Mouse (Mus musculus): ENCODE data around the gene Acod1.
A peak's percentile ranks its signal among the peaks of the same experiment; 100 is the strongest.

Acod1 gene

GRCm38 (mm10) chr14:103072731-103073130 is 26.0 kb downstream of the Acod1 start:
- no peak for DNase-seq (ENCODE audit: low read depth, low spot score)

- peak; percentile 78 for DNase-seq (ENCODE audit: low read depth, low spot score)
Observed at GRCm38 (mm10) chr14:103073825-103074224, 27.0 kb downstream of the Acod1 start.

- DNase-seq (ENCODE audit: low read depth, low spot score), result no peak
Observed at GRCm38 (mm10) chr14:103075166-103075565, 28.4 kb downstream of the Acod1 start.

GRCm38 (mm10) chr14:103077272-103078005 is 30.7 kb downstream of the Acod1 start:
- DNase-seq (ENCODE audit: low read depth, low spot score), result no peak

GRCm38 (mm10) chr14:103078006-103078912 is 31.5 kb downstream of the Acod1 start:
- peak; percentile 74 for DNase-seq (ENCODE audit: low read depth, low spot score)

- no peak for DNase-seq (ENCODE audit: low read depth, low spot score)
Observed at GRCm38 (mm10) chr14:103079209-103079977, 32.6 kb downstream of the Acod1 start.

- DNase-seq (ENCODE audit: low read depth, low spot score), result no peak
Observed at GRCm38 (mm10) chr14:103085840-103086533, 39.2 kb downstream of the Acod1 start.

- DNase-seq (ENCODE audit: low read depth, low spot score), result no peak
Observed at GRCm38 (mm10) chr14:103086671-103087324, 40.0 kb downstream of the Acod1 start.

- DNase-seq (ENCODE audit: low read depth, low spot score), result no peak
Observed at GRCm38 (mm10) chr14:103087846-103088245, 41.1 kb downstream of the Acod1 start.

- peak; percentile 76 for DNase-seq (ENCODE audit: low read depth, low spot score)
Observed at GRCm38 (mm10) chr14:103088624-103089023, 41.8 kb downstream of the Acod1 start.

- DNase-seq (ENCODE audit: low read depth, low spot score), result peak; percentile 55
Observed at GRCm38 (mm10) chr14:103093236-103093635, 46.5 kb downstream of the Acod1 start.

GRCm38 (mm10) chr14:103093670-103094069 is 46.9 kb downstream of the Acod1 start:
- DNase-seq (ENCODE audit: low read depth, low spot score), result no peak

- no peak for DNase-seq (ENCODE audit: low read depth, low spot score)
Observed at GRCm38 (mm10) chr14:103095036-103095435, 48.3 kb downstream of the Acod1 start.

GRCm38 (mm10) chr14:103095826-103096225 is 49.0 kb downstream of the Acod1 start:
- DNase-seq (ENCODE audit: low read depth, low spot score), result no peak

GRCm38 (mm10) chr14:103096621-103097020 is 49.8 kb downstream of the Acod1 start:
- no peak for DNase-seq (ENCODE audit: low read depth, low spot score)

- no peak for DNase-seq (ENCODE audit: low read depth, low spot score)
Observed at GRCm38 (mm10) chr14:103098213-103098586, 51.4 kb downstream of the Acod1 start.

GRCm38 (mm10) chr14:103098587-103099235 is 51.9 kb downstream of the Acod1 start:
- peak; percentile 38 for DNase-seq (ENCODE audit: low read depth, low spot score)

- peak; percentile 97 for DNase-seq (ENCODE audit: low read depth, low spot score)
Observed at GRCm38 (mm10) chr14:103099238-103099933, 52.6 kb downstream of the Acod1 start, which contains the start of gene Fbxl3. Gene Fbxl3, minus strand, starts transcription at chr14:103099566.

- no peak for DNase-seq (ENCODE audit: low read depth, low spot score)
Observed at GRCm38 (mm10) chr14:103100296-103100695, 53.5 kb downstream of the Acod1 start.
